Mouse (Mus musculus): ENCODE data around the gene Ntpcr. TPM values are rescaled to one million over a fixed set of nuclear protein-coding genes. Genes with fewer than 3 reads are reported as not detected.

Gene Ntpcr
- polyA plus RNA-seq, 1 experiment: 21.2 TPM

DNA sequence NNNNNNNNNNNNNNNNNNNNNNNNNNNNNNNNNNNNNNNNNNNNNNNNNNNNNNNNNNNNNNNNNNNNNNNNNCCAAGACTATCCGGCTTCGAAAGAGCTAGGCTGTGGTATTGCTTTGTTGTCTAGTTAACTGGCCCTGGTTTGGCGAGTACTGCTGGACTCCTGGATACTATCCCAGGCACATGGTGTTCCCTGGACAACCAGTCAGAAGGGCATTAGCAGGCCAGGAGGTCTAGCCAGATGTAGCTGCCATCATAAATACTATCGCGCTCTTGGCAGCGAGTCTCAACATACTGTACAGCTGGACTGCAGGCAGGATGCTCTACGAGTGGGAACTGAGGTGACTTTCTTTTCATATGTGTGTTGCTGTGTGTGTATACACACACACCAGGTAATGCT lies 7.1 kb upstream of the Ntpcr start:
- no peak overlapping the region for H3K27ac ChIP-seq (ENCODE audit: insufficient read depth, low read length)
- H3K4me3 ChIP-seq (ENCODE audit: insufficient read depth, low read length): no peak overlapping the region
- TF ChIP-seq CTCF (IDR thresholded peaks at IDR 0.05; ENCODE audit: borderline replicate concordance, insufficient read depth, low read length): no peak
- TF ChIP-seq POLR2A (IDR thresholded peaks at IDR 0.05; ENCODE audit: low read depth, low read length): no peak
- peaks cover 7% of the 10 kb centered on the region for H3K4me1 ChIP-seq (ENCODE audit: control insufficient read depth, insufficient read depth, low read length)

DNA sequence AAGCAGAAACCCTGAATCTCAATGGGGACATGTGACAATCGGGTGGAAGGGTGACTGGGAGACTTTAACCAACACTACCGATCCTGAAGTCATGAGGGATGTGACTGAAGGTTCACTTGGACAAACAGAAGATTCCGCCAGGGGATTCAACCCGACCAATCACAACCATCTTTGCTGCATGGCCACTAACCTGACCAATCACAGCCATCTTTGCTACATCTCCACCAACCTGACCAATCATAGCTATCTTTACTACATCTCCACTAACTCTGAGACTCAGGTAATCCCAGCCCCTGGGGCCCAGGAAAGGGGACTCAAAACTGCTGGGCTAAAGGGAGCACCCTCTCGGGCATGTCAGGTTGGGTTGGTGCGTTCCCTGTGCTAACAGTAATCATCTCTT lies 6.3 kb upstream of the Ntpcr start:
- no peak overlapping the region for H3K4me3 ChIP-seq (ENCODE audit: insufficient read depth, low read length)
- H3K4me1 ChIP-seq (ENCODE audit: control insufficient read depth, insufficient read depth, low read length): peaks cover under 1% of the 10 kb centered on the region
- no peak overlapping the region for H3K27ac ChIP-seq (ENCODE audit: insufficient read depth, low read length)
- no peak for TF ChIP-seq CTCF (IDR thresholded peaks at IDR 0.05; ENCODE audit: borderline replicate concordance, insufficient read depth, low read length)
- no peak for TF ChIP-seq POLR2A (IDR thresholded peaks at IDR 0.05; ENCODE audit: low read depth, low read length)

DNA sequence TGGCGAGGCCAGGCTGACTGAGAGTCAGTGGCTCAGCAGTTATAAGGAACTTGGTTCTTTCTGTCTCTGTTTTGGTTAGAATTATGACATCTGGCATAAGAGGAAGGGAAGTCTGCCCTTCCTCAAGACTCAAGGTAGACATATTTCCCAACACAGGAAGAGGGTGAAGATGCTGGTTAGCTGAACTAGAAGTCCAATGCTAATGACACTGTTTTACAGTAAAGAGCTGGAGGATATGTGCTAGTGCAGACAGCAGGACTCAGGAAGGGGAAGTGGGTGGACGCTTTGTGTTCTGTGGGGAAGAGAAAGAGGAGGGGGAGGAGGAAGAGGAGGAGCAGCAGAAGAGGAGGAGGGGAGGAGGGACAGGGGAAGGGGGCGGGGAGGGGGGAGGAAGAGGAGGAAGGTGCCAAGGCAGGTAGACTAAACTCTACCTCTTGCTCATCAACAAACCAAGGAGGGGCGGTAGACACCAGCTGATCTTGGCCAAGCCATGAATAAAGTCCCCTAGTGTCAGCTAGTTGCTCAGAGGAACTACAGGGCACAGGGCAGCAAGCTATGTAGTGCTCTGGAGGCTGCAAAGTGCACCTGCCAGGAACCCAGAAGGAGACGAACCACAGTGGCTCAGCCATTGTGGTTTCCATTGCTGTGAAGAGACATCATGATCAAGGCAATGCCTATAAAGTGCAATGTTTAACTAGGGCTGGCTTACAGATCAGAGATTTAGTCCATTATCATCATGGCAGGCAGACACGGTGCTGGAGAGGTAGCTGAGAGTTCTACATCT lies 4.5 kb upstream of the Ntpcr start:
- Histone ChIP-seq H3K4me3 (ENCODE audit: insufficient read depth, low read length) (no peak overlapping the region), H3K4me1 (ENCODE audit: control insufficient read depth, insufficient read depth, low read length) (no peaks in the 10 kb centered on the region), H3K27ac (ENCODE audit: insufficient read depth, low read length) (no peak overlapping the region)
- TF ChIP-seq CTCF (IDR thresholded peaks at IDR 0.05; ENCODE audit: borderline replicate concordance, insufficient read depth, low read length) (no peak), POLR2A (IDR thresholded peaks at IDR 0.05; ENCODE audit: low read depth, low read length) (no peak)

DNA sequence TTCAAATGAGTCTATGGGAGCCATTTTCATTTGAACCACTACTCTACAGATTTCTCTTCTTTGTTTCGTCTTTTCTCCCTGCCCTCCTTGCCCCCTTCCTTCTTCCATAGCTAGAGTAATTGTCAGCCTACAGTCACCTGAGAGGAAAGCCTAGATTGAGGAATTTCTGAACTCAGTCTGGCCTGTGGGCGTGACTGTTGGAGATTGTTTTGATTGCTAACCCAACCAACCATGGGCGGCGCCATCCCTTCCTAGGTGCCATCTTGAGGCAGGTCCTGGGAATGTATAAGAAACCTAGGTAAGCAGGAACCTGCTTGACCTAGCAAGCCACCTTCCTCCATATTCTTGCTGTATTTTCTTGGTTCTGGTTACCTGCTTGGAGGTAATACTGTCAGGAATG lies 3.6 kb upstream of the Ntpcr start:
- Histone ChIP-seq H3K4me1 (ENCODE audit: control insufficient read depth, insufficient read depth, low read length) (no peaks in the 10 kb centered on the region), H3K4me3 (ENCODE audit: insufficient read depth, low read length) (no peak overlapping the region), H3K27ac (ENCODE audit: insufficient read depth, low read length) (no peak overlapping the region)
- TF ChIP-seq POLR2A (IDR thresholded peaks at IDR 0.05; ENCODE audit: low read depth, low read length): no peak
- no peak for TF ChIP-seq CTCF (IDR thresholded peaks at IDR 0.05; ENCODE audit: borderline replicate concordance, insufficient read depth, low read length)

DNA sequence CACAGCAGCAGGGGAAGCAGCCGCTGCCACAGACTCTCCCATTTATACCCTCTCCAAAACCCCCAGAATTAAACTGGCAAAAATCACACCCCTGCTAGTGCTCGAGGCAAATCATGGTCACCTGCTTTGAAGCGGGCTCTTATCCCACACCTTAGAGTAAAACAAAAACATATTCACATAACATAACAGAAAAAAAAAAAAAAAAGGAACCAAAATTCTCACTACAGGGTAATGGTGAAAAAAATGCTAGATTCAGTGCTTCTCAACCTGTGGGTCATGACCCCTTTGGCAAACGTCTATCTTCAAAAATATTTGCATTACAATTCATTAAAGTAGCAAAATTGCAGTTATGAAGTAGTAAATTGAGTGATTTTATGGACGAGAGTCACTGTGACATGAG lies 2.8 kb upstream of the Ntpcr start:
- no peak overlapping the region for H3K4me3 ChIP-seq (ENCODE audit: insufficient read depth, low read length)
- no peaks in the 10 kb centered on the region for H3K4me1 ChIP-seq (ENCODE audit: control insufficient read depth, insufficient read depth, low read length)
- no peak for TF ChIP-seq POLR2A (IDR thresholded peaks at IDR 0.05; ENCODE audit: low read depth, low read length)
- no peak for TF ChIP-seq CTCF (IDR thresholded peaks at IDR 0.05; ENCODE audit: borderline replicate concordance, insufficient read depth, low read length)
- no peak overlapping the region for H3K27ac ChIP-seq (ENCODE audit: insufficient read depth, low read length)

DNA sequence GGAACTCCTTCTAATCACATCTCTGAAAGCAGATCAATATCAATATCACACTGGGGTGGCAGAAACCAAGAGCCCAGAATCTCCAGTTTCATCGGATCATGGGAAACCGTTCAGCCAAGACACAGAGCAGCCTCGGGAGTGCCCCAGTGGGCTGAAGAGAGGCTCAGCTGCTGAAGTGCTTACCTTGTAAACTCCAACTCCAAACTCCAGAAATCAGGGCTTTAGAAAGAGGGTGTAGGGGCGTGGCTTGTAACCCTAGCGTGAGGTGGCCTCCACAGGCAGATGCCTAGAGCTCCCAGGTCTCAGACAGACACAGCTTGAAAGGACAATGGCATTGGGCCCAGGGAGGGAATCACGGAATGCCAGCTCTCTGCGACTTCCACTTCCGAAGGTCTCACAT lies 2.0 kb upstream of the Ntpcr start:
- TF ChIP-seq POLR2A (IDR thresholded peaks at IDR 0.05; ENCODE audit: low read depth, low read length) (no peak), CTCF (IDR thresholded peaks at IDR 0.05; ENCODE audit: borderline replicate concordance, insufficient read depth, low read length) (no peak)
- H3K4me3 ChIP-seq (ENCODE audit: insufficient read depth, low read length): no peak overlapping the region
- no peak overlapping the region for H3K27ac ChIP-seq (ENCODE audit: insufficient read depth, low read length)
- no peaks in the 10 kb centered on the region for H3K4me1 ChIP-seq (ENCODE audit: control insufficient read depth, insufficient read depth, low read length)

DNA sequence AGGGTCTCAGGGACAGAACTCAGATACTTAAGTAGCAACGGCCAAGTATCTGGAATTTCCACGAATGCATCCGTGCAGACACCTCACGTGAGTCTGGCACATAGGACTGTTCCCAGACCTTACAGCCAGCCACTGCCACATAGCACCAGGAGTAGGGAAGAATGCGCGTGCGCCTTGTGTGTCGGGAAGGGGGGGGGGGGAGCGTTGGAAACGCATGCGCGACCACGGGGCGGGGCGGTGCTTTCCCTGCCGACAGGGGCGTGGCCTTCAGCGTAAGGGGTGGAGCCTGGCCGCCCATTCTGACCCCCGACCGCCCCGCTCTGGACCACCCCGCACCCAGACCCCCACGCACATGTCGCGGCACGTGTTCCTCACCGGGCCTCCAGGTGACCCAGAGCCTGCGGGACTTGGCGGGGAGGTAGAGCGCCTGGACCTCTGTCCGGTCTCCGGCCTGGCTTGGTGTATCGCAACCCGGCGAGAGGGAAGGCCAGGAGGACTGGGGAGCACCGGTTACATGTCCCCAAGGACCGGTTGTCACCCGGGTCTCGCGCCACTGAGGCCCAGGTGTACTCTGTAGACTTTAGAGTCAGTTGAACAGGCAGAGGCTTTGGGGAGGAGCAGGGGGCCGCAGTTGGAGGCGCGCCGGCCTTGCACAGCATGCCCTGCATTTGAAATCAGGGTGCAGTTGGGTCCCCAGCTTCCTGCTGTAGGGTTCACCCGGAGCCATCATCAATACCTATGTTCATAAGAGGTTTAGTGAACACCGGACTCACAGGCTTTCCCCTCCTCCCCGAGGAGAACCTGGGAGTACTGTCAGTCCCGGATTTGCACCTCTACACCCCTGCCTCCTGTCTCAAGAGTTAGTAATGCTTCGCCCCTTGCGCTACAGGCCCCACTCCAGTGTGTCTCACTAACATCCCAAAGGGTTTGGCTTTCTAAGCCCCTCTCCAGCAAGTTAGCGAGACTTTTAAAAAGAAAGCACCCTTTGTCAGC lies 4.5 kb downstream of the Ntpcr start:
- Histone ChIP-seq H3K27ac (ENCODE audit: insufficient read depth, low read length) (no peak overlapping the region), H3K4me1 (ENCODE audit: control insufficient read depth, insufficient read depth, low read length) (no peaks in the 10 kb centered on the region), H3K4me3 (ENCODE audit: insufficient read depth, low read length) (peak overlapping the region; percentile 81)
- TF ChIP-seq CTCF (IDR thresholded peaks at IDR 0.05; ENCODE audit: borderline replicate concordance, insufficient read depth, low read length) (no peak), POLR2A (IDR thresholded peaks at IDR 0.05; ENCODE audit: low read depth, low read length) (peak; percentile 86)

DNA sequence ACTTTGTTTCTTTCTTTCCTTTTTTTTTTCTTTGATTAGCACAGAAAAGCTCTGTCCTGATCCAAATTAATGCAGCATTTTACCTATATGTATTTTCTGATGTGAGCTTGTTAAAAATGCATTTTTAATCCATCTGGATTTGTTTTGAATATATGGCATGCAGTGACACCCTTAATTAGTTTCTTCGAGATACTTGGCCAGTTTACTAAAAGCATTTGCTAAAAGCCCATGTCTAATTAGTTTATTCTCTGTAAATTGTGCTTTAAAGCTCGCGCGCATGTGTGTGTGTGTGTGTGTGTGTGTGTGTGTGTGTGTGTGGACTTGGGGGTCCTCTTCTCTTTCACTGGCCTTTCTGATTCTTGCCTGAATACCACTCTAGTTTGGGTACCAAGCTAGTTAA lies 9.2 kb downstream of the Ntpcr start:
- no peak overlapping the region for H3K4me3 ChIP-seq (ENCODE audit: insufficient read depth, low read length)
- TF ChIP-seq POLR2A (IDR thresholded peaks at IDR 0.05; ENCODE audit: low read depth, low read length): no peak
- no peak for TF ChIP-seq CTCF (IDR thresholded peaks at IDR 0.05; ENCODE audit: borderline replicate concordance, insufficient read depth, low read length)

DNA sequence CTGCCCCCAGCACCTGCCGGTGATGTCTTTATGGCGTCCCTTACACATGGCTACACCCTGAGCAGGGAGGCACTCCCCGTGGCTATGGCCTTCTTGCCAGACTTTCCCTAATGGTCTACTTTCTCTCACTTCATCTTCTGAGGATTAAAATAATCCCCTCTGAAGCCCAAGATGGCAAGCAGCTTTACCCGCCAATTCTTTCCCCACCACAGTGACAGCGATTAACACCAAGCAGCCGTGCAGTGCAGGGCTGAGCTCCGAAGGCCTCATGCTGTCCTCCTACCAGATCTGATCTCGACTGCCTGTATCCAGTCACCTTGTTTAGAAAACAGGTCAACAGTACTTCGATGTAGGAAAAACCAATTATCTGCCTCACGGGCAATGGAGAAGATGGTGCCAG lies 10.9 kb downstream of the Ntpcr start:
- TF ChIP-seq CTCF (IDR thresholded peaks at IDR 0.05; ENCODE audit: borderline replicate concordance, insufficient read depth, low read length): no peak
- TF ChIP-seq POLR2A (IDR thresholded peaks at IDR 0.05; ENCODE audit: low read depth, low read length): no peak
- no peak overlapping the region for H3K4me3 ChIP-seq (ENCODE audit: insufficient read depth, low read length)
- H3K27ac ChIP-seq (ENCODE audit: insufficient read depth, low read length): no peak overlapping the region
- no peaks in the 10 kb centered on the region for H3K4me1 ChIP-seq (ENCODE audit: control insufficient read depth, insufficient read depth, low read length)

More for the DNA sequence above, 9.2 kb downstream of the Ntpcr start:
- no peak overlapping the region for H3K27ac ChIP-seq (ENCODE audit: insufficient read depth, low read length)
- H3K4me1 ChIP-seq (ENCODE audit: control insufficient read depth, insufficient read depth, low read length): no peaks in the 10 kb centered on the region

DNA sequence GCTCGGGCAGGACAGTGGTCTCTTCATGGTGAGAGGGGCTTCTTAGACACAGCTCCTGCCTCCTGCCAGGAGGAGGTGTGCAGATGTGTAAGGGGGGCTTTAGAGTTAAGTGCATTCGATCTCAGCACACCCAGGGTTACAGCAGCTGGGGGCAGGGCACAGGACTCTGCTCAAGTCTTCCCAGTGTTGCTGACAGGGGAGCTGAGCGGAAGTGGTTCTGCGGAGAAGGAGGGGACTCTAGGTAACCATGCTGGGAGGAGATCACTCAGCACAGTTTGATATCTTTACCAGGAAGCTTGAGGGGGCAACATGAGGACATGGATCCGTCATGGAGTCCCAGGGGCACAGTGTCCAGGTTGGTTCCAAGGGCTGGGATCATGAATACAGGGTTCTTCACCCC lies 11.6 kb downstream of the Ntpcr start:
- H3K4me3 ChIP-seq (ENCODE audit: insufficient read depth, low read length): no peak overlapping the region
- H3K4me1 ChIP-seq (ENCODE audit: control insufficient read depth, insufficient read depth, low read length): no peaks in the 10 kb centered on the region
- H3K27ac ChIP-seq (ENCODE audit: insufficient read depth, low read length): no peak overlapping the region
- TF ChIP-seq POLR2A (IDR thresholded peaks at IDR 0.05; ENCODE audit: low read depth, low read length): no peak
- TF ChIP-seq CTCF (IDR thresholded peaks at IDR 0.05; ENCODE audit: borderline replicate concordance, insufficient read depth, low read length): no peak

All from embryonic fibroblast, embryonic 13.5 days (primary cell).